Mouse (Mus musculus) spleen, postnatal 36 days (tissue): ENCODE data around the gene Mlf2.

Experiments
- DNase-seq, 2 experiments: peaks; one replicate each; pipeline ENCODE4 v3.0.0; 2022; ENCODE audit warnings: low spot score in 2 of 2, mixed read lengths in 1 of 2

Mlf2 gene

GRCm38 (mm10) chr6:124911533-124912218 lies 19.5 kb upstream of the Mlf2 start, which contains the start of gene Lag3:
Gene Lag3 (minus strand): TSS chr6:124911705.
- peak in 1 of 2 experiments; percentile 30 for DNase-seq

GRCm38 (mm10) chr6:124913214-124913613 lies 18.0 kb upstream of the Mlf2 start:
- DNase-seq, result no peak

- no peak for DNase-seq
These were observed 17.4 kb upstream of the Mlf2 start for GRCm38 (mm10) chr6:124913721-124914285.

- no peak for DNase-seq
These were observed 16.7 kb upstream of the Mlf2 start for GRCm38 (mm10) chr6:124914511-124914910.

- no peak for DNase-seq
These were observed 15.8 kb upstream of the Mlf2 start for GRCm38 (mm10) chr6:124915160-124915941.

GRCm38 (mm10) chr6:124915942-124916694 lies 15.1 kb upstream of the Mlf2 start:
- no peak for DNase-seq

- peak; percentile 85 to 86 for DNase-seq
These were observed 14.3 kb upstream of the Mlf2 start for GRCm38 (mm10) chr6:124916695-124917517.

- peak; percentile 58 to 70 for DNase-seq
These were observed 13.5 kb upstream of the Mlf2 start for GRCm38 (mm10) chr6:124917518-124918330.

- no peak for DNase-seq
These were observed 12.9 kb upstream of the Mlf2 start for GRCm38 (mm10) chr6:124918331-124918690.

- no peak for DNase-seq
These were observed 12.1 kb upstream of the Mlf2 start for GRCm38 (mm10) chr6:124918890-124919627.

- peak; percentile 78 to 82 for DNase-seq
These were observed 11.4 kb upstream of the Mlf2 start, which contains the start of gene Ptms for GRCm38 (mm10) chr6:124919695-124920317. Gene Ptms (minus strand): TSS chr6:124920103.

GRCm38 (mm10) chr6:124920318-124921085 lies 10.7 kb upstream of the Mlf2 start:
- DNase-seq, result no peak

- DNase-seq, result peak in 1 of 2 experiments; percentile 41
These were observed 9.6 kb upstream of the Mlf2 start for GRCm38 (mm10) chr6:124921539-124921938.

GRCm38 (mm10) chr6:124925173-124925793 lies 5.9 kb upstream of the Mlf2 start:
- no peak for DNase-seq

- no peak for DNase-seq
These were observed 5.2 kb upstream of the Mlf2 start for GRCm38 (mm10) chr6:124925941-124926340.

GRCm38 (mm10) chr6:124930231-124930630 lies 955 bp upstream of the Mlf2 start:
- DNase-seq, result no peak

- DNase-seq, result no peak
These were observed 533 bp downstream of the Mlf2 start for GRCm38 (mm10) chr6:124931525-124932313.
